Mouse (Mus musculus): ENCODE measurements around the gene Mus81.
A peak's percentile ranks its signal among the peaks of the same experiment; 100 is the strongest.

The Mus81 gene

GRCm38 (mm10) chr19:5487768-5488550 lies at the start of gene Mus81:
Gene Mus81, minus strand, starts transcription at chr19:5488402.
- H3K4me1 ChIP-seq (replicated peaks; ENCODE audit: low read depth, low read length), result peaks cover 70% of the 10 kb centered on the region
- peak within 1 kb of the TSS; percentile 97 for H3K4me3 ChIP-seq (replicated peaks; ENCODE audit: low read length)
- TF ChIP-seq CTCF (conservative IDR thresholded peaks at IDR 0.05; ENCODE audit: low read length), result peak; percentile 70
- no peak for TF ChIP-seq NANOG (IDR thresholded peaks at IDR 0.05; ENCODE audit: borderline replicate concordance, low read length)
- no peaks in the 10 kb centered on the region for H3K9me3 ChIP-seq (ENCODE audit: low read length)
- peaks cover 52% of the 10 kb centered on the region for H3K36me3 ChIP-seq (ENCODE audit: insufficient read depth, low read length)
- H3K27me3 ChIP-seq (ENCODE audit: insufficient read depth, low read length), result no peaks in the 10 kb centered on the region

- no peak for TF ChIP-seq POU5F1 (IDR thresholded peaks at IDR 0.05; ENCODE audit: borderline replicate concordance, low read length)
- no peak for TF ChIP-seq CTCF (conservative IDR thresholded peaks at IDR 0.05; ENCODE audit: low read length)
- no peak for TF ChIP-seq NANOG (IDR thresholded peaks at IDR 0.05; ENCODE audit: borderline replicate concordance, low read length)
- no peaks in the 10 kb centered on the region for H3K36me3 ChIP-seq (ENCODE audit: insufficient read depth, low read length)
- no peak overlapping the region for H3K4me3 ChIP-seq (replicated peaks; ENCODE audit: low read length)
- H3K4me1 ChIP-seq (replicated peaks; ENCODE audit: low read depth, low read length), result peaks cover 21% of the 10 kb centered on the region
- no peaks in the 10 kb centered on the region for H3K9me3 ChIP-seq (ENCODE audit: low read length)
- peaks cover 29% of the 10 kb centered on the region for H3K27me3 ChIP-seq (ENCODE audit: insufficient read depth, low read length)
These were observed 44.3 kb upstream of the Mus81 start for GRCm38 (mm10) chr19:5532520-5532919.

DNA sequence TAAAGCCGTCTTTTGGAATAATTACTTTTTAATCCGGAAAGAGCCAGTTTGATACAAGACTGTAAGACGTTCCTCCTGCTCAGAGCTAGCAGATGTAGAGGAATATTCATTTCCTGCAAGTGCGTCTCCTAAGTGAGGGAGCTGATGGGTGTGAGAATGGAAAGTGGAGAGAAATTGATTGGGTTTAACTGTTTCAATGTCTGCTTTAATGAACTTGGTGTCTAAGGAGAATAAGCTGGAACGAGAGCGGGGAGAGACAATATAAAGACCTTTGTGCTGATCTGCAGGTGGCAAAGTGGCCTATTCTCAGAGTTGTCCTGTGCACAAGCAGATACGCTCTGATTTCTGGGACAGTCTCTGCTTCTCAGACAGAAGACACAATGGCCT lies 41.9 kb upstream of the Mus81 start:
- Histone ChIP-seq H3K9me3 (ENCODE audit: low read length) (no peaks in the 10 kb centered on the region), H3K4me3 (replicated peaks; ENCODE audit: low read length) (no peak overlapping the region), H3K4me1 (replicated peaks; ENCODE audit: low read depth, low read length) (peaks cover 30% of the 10 kb centered on the region), H3K36me3 (ENCODE audit: insufficient read depth, low read length) (no peaks in the 10 kb centered on the region), H3K27me3 (ENCODE audit: insufficient read depth, low read length) (peaks cover 29% of the 10 kb centered on the region)
- TF ChIP-seq POU5F1 (IDR thresholded peaks at IDR 0.05; ENCODE audit: borderline replicate concordance, low read length) (no peak), NANOG (IDR thresholded peaks at IDR 0.05; ENCODE audit: borderline replicate concordance, low read length) (peak; percentile 94), CTCF (conservative IDR thresholded peaks at IDR 0.05; ENCODE audit: low read length) (no peak)

GRCm38 (mm10) chr19:5529325-5530137 lies 41.3 kb upstream of the Mus81 start:
- peaks cover 29% of the 10 kb centered on the region for H3K27me3 ChIP-seq (ENCODE audit: insufficient read depth, low read length)
- no peaks in the 10 kb centered on the region for H3K9me3 ChIP-seq (ENCODE audit: low read length)
- H3K36me3 ChIP-seq (ENCODE audit: insufficient read depth, low read length), result no peaks in the 10 kb centered on the region
- H3K4me3 ChIP-seq (replicated peaks; ENCODE audit: low read length), result peak overlapping the region; percentile 8; the same call in 1 of the 2 replicates
- H3K4me1 ChIP-seq (replicated peaks; ENCODE audit: low read depth, low read length), result peaks cover 31% of the 10 kb centered on the region
- peak; percentile 88 for TF ChIP-seq CTCF (conservative IDR thresholded peaks at IDR 0.05; ENCODE audit: low read length)
- no peak for TF ChIP-seq POU5F1 (IDR thresholded peaks at IDR 0.05; ENCODE audit: borderline replicate concordance, low read length)

GRCm38 (mm10) chr19:5525204-5525603 lies 37.0 kb upstream of the Mus81 start:
- TF ChIP-seq CTCF (conservative IDR thresholded peaks at IDR 0.05; ENCODE audit: low read length), result no peak
- no peak for TF ChIP-seq NANOG (IDR thresholded peaks at IDR 0.05; ENCODE audit: borderline replicate concordance, low read length)
- TF ChIP-seq POU5F1 (IDR thresholded peaks at IDR 0.05; ENCODE audit: borderline replicate concordance, low read length), result no peak
- 0 out of 2 replicates have a peak, but pooled peaks cover 2% of the 10 kb centered on the region for H3K27me3 ChIP-seq (ENCODE audit: insufficient read depth, low read length)
- peaks cover 35% of the 10 kb centered on the region for H3K4me1 ChIP-seq (replicated peaks; ENCODE audit: low read depth, low read length)
- H3K36me3 ChIP-seq (ENCODE audit: insufficient read depth, low read length), result no peaks in the 10 kb centered on the region
- H3K4me3 ChIP-seq (replicated peaks; ENCODE audit: low read length), result no peak overlapping the region
- H3K9me3 ChIP-seq (ENCODE audit: low read length), result no peaks in the 10 kb centered on the region

- TF ChIP-seq NANOG (IDR thresholded peaks at IDR 0.05; ENCODE audit: borderline replicate concordance, low read length), result no peak
- TF ChIP-seq CTCF (conservative IDR thresholded peaks at IDR 0.05; ENCODE audit: low read length), result no peak
- TF ChIP-seq POU5F1 (IDR thresholded peaks at IDR 0.05; ENCODE audit: borderline replicate concordance, low read length), result no peak
- H3K4me3 ChIP-seq (replicated peaks; ENCODE audit: low read length), result no peak overlapping the region
- no peaks in the 10 kb centered on the region for H3K27me3 ChIP-seq (ENCODE audit: insufficient read depth, low read length)
- H3K4me1 ChIP-seq (replicated peaks; ENCODE audit: low read depth, low read length), result peaks cover 47% of the 10 kb centered on the region
- no peaks in the 10 kb centered on the region for H3K9me3 ChIP-seq (ENCODE audit: low read length)
- no peaks in the 10 kb centered on the region for H3K36me3 ChIP-seq (ENCODE audit: insufficient read depth, low read length)
These were observed 30.5 kb upstream of the Mus81 start for GRCm38 (mm10) chr19:5518721-5519120.

DNA sequence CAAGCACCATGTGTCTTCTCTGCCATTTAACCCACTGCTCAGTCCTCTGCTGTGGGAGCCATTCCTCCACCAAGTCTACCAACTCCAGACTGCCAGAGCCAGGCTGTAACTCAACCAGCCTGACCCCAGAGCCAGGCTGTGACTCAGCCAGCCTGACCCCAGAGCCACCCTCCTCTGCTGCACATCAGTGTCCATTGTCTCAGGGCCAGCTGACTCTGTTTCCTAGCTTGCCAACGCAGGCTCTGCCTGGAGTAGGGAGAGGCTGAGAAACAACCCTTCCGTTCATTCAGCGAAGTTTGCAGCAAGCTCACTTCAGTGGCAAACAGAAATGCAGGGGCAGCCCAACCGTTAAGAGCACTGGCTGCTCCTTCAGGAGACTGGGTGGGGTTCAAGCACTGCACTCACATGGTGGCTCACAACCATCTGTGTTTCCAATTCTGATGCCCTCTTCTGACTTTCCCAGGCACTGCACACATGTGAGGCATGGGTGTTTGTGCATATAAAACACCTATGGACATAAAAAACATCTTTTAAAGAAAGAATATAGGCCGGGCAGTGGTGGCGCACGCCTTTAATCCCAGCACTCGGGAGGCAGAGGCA lies 28.8 kb upstream of the Mus81 start:
- no peaks in the 10 kb centered on the region for H3K36me3 ChIP-seq (ENCODE audit: insufficient read depth, low read length)
- no peaks in the 10 kb centered on the region for H3K27me3 ChIP-seq (ENCODE audit: insufficient read depth, low read length)
- no peaks in the 10 kb centered on the region for H3K9me3 ChIP-seq (ENCODE audit: low read length)
- H3K4me1 ChIP-seq (replicated peaks; ENCODE audit: low read depth, low read length), result peaks cover 47% of the 10 kb centered on the region
- H3K4me3 ChIP-seq (replicated peaks; ENCODE audit: low read length), result no peak overlapping the region
- TF ChIP-seq NANOG (IDR thresholded peaks at IDR 0.05; ENCODE audit: borderline replicate concordance, low read length), result no peak
- TF ChIP-seq POU5F1 (IDR thresholded peaks at IDR 0.05; ENCODE audit: borderline replicate concordance, low read length), result no peak
- no peak; the same call in 1 of the 2 replicates for TF ChIP-seq CTCF (conservative IDR thresholded peaks at IDR 0.05; ENCODE audit: low read length)
